Mouse (Mus musculus) neural tube, embryonic 10.5 days (tissue): Measurements from ENCODE around the gene Gm47985.

Source experiments
- DNase-seq: peaks from one replicate; pipeline ENCODE4 v3.0.0-alpha.2; 2017; ENCODE audit warnings: low spot score; ENCODE audit errors: extremely low spot score

The Gm47985 gene

DNA sequence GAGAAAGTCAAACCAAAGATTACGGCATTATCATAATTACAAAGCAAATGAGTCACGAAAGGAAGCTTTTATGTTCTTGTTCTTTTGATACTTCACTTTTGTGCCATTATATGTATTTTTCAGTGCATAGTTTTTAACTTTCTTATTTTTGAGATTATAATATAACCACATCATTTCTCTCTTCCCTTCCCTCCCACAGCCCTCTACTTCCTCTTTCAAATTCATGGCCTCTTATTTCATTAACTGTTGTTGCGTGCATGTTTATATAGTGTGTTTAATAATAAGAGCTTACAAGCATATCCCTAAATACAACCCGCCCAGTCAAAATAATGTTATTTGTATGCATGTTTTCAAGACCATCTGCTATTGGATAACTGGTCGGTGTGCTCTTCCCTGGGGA, 36.7 kb downstream of the Gm47985 start:
- no peak for DNase-seq

GRCm38 (mm10) chr1:151220098-151220497, 37.8 kb downstream of the Gm47985 start:
- no peak for DNase-seq

GRCm38 (mm10) chr1:151222561-151223267, 40.4 kb downstream of the Gm47985 start:
- DNase-seq, result no peak

DNA sequence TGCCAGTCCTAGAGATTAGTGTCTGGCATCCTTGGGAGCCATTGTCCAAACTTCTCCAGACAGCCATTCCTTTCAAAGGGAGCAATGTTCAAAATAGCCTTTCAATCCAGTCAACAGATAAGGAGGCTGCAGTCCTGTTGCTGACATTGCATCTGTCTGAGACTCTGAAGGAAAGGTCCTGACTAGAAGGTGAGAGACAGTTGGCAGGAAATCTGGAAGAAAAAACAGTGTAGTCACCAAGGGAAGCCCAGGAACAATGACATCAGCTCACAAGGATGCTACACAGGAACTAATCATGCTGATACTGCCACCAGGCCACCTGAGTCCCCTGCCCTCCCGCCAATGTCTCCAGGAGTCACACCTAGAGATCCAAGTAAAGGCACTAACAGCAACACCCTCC, 41.0 kb downstream of the Gm47985 start:
- DNase-seq, result no peak

- no peak for DNase-seq
Measured at GRCm38 (mm10) chr1:151224536-151224935, 42.2 kb downstream of the Gm47985 start.

- no peak for DNase-seq
Measured at GRCm38 (mm10) chr1:151227506-151227905, 45.2 kb downstream of the Gm47985 start.

DNA sequence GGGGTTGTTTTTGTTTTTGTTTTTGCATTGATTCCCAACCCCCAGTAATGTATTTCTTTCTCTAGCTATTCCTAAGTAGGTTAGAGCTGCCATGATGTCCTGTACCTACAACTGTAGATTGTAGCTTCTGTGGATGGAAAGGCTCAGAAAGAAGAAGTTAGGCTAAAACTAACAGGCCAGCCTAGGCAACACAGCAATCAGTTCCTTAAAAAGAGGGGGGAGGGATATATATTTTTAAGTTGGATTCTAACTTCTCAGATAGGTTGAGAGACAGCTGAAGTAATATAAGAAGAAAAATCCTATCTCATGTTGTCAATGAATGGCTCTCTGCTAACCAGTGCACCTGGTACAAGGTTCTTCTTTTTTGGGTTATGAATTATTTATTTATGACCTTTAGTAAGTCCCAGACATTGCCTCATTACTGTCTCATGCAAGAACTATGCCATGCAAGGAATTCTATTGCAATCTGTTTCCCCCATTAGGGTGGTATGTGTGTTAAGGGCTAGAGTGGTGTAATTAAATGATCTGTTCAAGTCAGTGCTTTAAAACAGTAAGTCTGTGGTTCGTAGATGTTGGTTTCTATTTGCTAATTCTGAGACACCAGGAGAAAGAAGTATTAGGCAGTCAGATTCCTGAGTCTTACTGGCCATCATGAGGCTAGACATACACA, 46.1 kb downstream of the Gm47985 start:
- DNase-seq, result no peak

- no peak for DNase-seq
Measured at GRCm38 (mm10) chr1:151232346-151232745, 50.0 kb downstream of the Gm47985 start.

- DNase-seq, result no peak
Measured at GRCm38 (mm10) chr1:151233756-151234155, 51.4 kb downstream of the Gm47985 start.
